Mouse (Mus musculus) Patski (cell line): Measurements from ENCODE around the gene Ank2. TPM values are rescaled to one million over a fixed set of nuclear protein-coding genes. Genes with fewer than 3 reads are reported as not detected.
A peak's percentile ranks its signal among the peaks of the same experiment; 100 is the strongest.

Source experiments
- ATAC-seq: fragments of 100-300 bp; one replicate; pipeline ENCODE4 v1.8.0; 2021
- CTCF ChIA-PET: fragments of 350-600 bp; sonication (Branson Sonifier 250); formaldehyde crosslinking; loops from one replicate; lab custom pipeline; 2022; ENCODE audit warnings: inconsistent platforms; lab: Charles Lee
- POLR2A ChIA-PET: fragments of 350-600 bp; sonication (Branson Sonifier 250); formaldehyde crosslinking; loops from one replicate; lab custom pipeline; 2022; ENCODE audit warnings: antibody characterized with exemption, inconsistent platforms; lab: Charles Lee
- DNase-seq: peaks from one replicate; pipeline ENCODE4 v3.0.0-alpha.2; 2011; ENCODE audit warnings: low read depth, low spot score
- H3K27me3 ChIP-seq: fragments of 371-371 bp; one replicate; pipeline ENCODE4 v1.5.1; 2021
- CTCF ChIP-seq: fragments of 100-300 bp; IDR thresholded peaks from one replicate; pipeline ENCODE4 v1.5.1; 2021
- in situ Hi-C: fragments of 300-500 bp; cut with MboI; formaldehyde crosslinking; loops from 3 replicates; pipeline ENCODE4 v1.11.1; 2018; ENCODE audit warnings: low pct_unique_long_range_greater_than_20kb, mixed read lengths
- polyA plus RNA-seq: library from polyadenylated mRNA; unstranded; gene quantifications from one replicate; pipeline ENCODE4 v1.2.3, GENCODE M21; 2021

The Ank2 gene
- polyA plus RNA-seq, 1 experiment from 2014 or later = 47.7 TPM

- ATAC-seq (peak; percentile 65), DNase-seq (no peak)
- peak; percentile 75 for TF ChIP-seq CTCF
- in situ Hi-C loops = loop anchor here (5.0 kb wide), 1 partner anchor 64 kb away; no protein-coding TSS in a partner anchor
- ChIA-PET CTCF (interaction anchor here (0.9 to 1.7 kb wide), 4 partner anchors 10 to 64 kb away, joined by 3 to 5 read pairs (median 4); no protein-coding TSS in a partner anchor), POLR2A (interaction anchor here (1.1 kb wide), 1 partner anchor 399 kb away, joined by 3 read pairs; no protein-coding TSS in a partner anchor)
- H3K27me3 ChIP-seq = no peaks in the 10 kb centered on the region
These were observed 503.2 kb downstream of the Ank2 start for GRCm38 (mm10) chr3:126995970-126996369.

GRCm38 (mm10) chr3:126994149-126994548 lies 505.0 kb downstream of the Ank2 start:
- TF ChIP-seq CTCF = no peak
- in situ Hi-C loops = no loop called here
- ATAC-seq = no peak

GRCm38 (mm10) chr3:126989936-126990335 lies 509.2 kb downstream of the Ank2 start:
- ATAC-seq (peak; percentile 42), DNase-seq (peak; percentile 54)
- TF ChIP-seq CTCF = no peak
- no peaks in the 10 kb centered on the region for H3K27me3 ChIP-seq
- ChIA-PET POLR2A (no interaction called here), CTCF (interaction anchor here (1.6 kb wide), 1 partner anchor 16 kb away, joined by 3 read pairs; no protein-coding TSS in a partner anchor)
- in situ Hi-C loops = no loop called here

More at GRCm38 (mm10) chr3:126994149-126994548, 505.0 kb downstream of the Ank2 start:
- DNase-seq = no peak
- ChIA-PET CTCF (no interaction called here), POLR2A (interaction anchor here (0.5 kb wide), 1 partner anchor 231 kb away, joined by 4 read pairs; no protein-coding TSS in a partner anchor)
- no peaks in the 10 kb centered on the region for H3K27me3 ChIP-seq

GRCm38 (mm10) chr3:126986687-126987086 lies 512.5 kb downstream of the Ank2 start:
- in situ Hi-C loops = no loop called here
- DNase-seq = no peak
- no peak for TF ChIP-seq CTCF
- ChIA-PET CTCF (interaction anchor here (0.9 to 1.5 kb wide), 2 partner anchors 8 to 10 kb away, joined by 3 to 5 read pairs; no protein-coding TSS in a partner anchor), POLR2A (no interaction called here)
- ATAC-seq = no peak
- no peaks in the 10 kb centered on the region for H3K27me3 ChIP-seq

- POLR2A ChIA-PET = no interaction called here
- CTCF ChIA-PET = no interaction called here
- in situ Hi-C loops = no loop called here
These were observed 516.3 kb downstream of the Ank2 start for GRCm38 (mm10) chr3:126982814-126983213.

GRCm38 (mm10) chr3:126981163-126981562 lies 518.0 kb downstream of the Ank2 start:
- no peak for ATAC-seq
- ChIA-PET POLR2A (no interaction called here), CTCF (no interaction called here)
- no peak for TF ChIP-seq CTCF
- in situ Hi-C loops = no loop called here
- DNase-seq = no peak
- H3K27me3 ChIP-seq = no peaks in the 10 kb centered on the region

More at GRCm38 (mm10) chr3:126982814-126983213, 516.3 kb downstream of the Ank2 start:
- DNase-seq = no peak
- no peaks in the 10 kb centered on the region for H3K27me3 ChIP-seq
- no peak for TF ChIP-seq CTCF
- no peak for ATAC-seq

GRCm38 (mm10) chr3:126979635-126980034 lies 519.5 kb downstream of the Ank2 start:
- CTCF ChIA-PET = interaction anchor here (0.8 to 1.2 kb wide), 5 partner anchors 18 to 47 kb away, joined by 3 to 7 read pairs (median 4); no protein-coding TSS in a partner anchor
- H3K27me3 ChIP-seq = no peaks in the 10 kb centered on the region
- no peak for TF ChIP-seq CTCF
- no peak for ATAC-seq
- in situ Hi-C loops = no loop called here
- DNase-seq = no peak
- POLR2A ChIA-PET = no interaction called here

GRCm38 (mm10) chr3:126978768-126979410 lies 520.3 kb downstream of the Ank2 start:
- TF ChIP-seq CTCF = peak; percentile 86
- in situ Hi-C loops = no loop called here
- ChIA-PET POLR2A (no interaction called here), CTCF (interaction anchor here (0.7 to 1.2 kb wide), 8 partner anchors 8 to 214 kb away, joined by 3 to 7 read pairs (median 3); no protein-coding TSS in a partner anchor)
- ATAC-seq = peak; percentile 70
- no peaks in the 10 kb centered on the region for H3K27me3 ChIP-seq
- DNase-seq = peak; percentile 38

- ATAC-seq (no peak), DNase-seq (no peak)
- no peak for TF ChIP-seq CTCF
- CTCF ChIA-PET = interaction anchor here (1.1 kb wide), 1 partner anchor 10 kb away, joined by 3 read pairs; no protein-coding TSS in a partner anchor
- no peaks in the 10 kb centered on the region for H3K27me3 ChIP-seq
- in situ Hi-C loops = no loop called here
- POLR2A ChIA-PET = no interaction called here
These were observed 521.8 kb downstream of the Ank2 start for GRCm38 (mm10) chr3:126977399-126977798.

GRCm38 (mm10) chr3:126976793-126977192 lies 522.4 kb downstream of the Ank2 start:
- H3K27me3 ChIP-seq = no peaks in the 10 kb centered on the region
- in situ Hi-C loops = no loop called here
- no peak for DNase-seq
- no peak for ATAC-seq
- CTCF ChIA-PET = no interaction called here
- POLR2A ChIA-PET = no interaction called here
- no peak for TF ChIP-seq CTCF

- POLR2A ChIA-PET = no interaction called here
- CTCF ChIA-PET = no interaction called here
- DNase-seq (no peak), ATAC-seq (no peak)
- in situ Hi-C loops = no loop called here
- no peak for TF ChIP-seq CTCF
- H3K27me3 ChIP-seq = no peaks in the 10 kb centered on the region
These were observed 523.7 kb downstream of the Ank2 start for GRCm38 (mm10) chr3:126975409-126975808.
